Mouse (Mus musculus) testis, adult 2 months (tissue): Measurements from ENCODE around the gene Cadps. TPM values are rescaled to one million over a fixed set of nuclear protein-coding genes. Genes with fewer than 3 reads are reported as not detected.

Experiments
- H3K27ac ChIP-seq: fragments of 200-500 bp; 2 replicates; pipeline ENCODE4 v1.5.1; 2012; ENCODE audit warnings: low read depth, low read length; ENCODE audit not compliant: control insufficient read depth, insufficient read depth
- H3K27me3 ChIP-seq: fragments of 200-500 bp; 2 replicates; pipeline ENCODE4 v1.6.1; 2012; ENCODE audit warnings: mild to moderate bottlenecking, low read length, moderate library complexity; ENCODE audit not compliant: control insufficient read depth, insufficient read depth
- H3K36me3 ChIP-seq: fragments of 200-500 bp; 2 replicates; pipeline ENCODE4 v1.6.1; 2012; ENCODE audit warnings: mild to moderate bottlenecking, low read length; ENCODE audit not compliant: control insufficient read depth, insufficient read depth
- H3K4me1 ChIP-seq: fragments of 200-500 bp; 2 replicates; pipeline ENCODE4 v1.6.1; 2012; ENCODE audit warnings: low read length; ENCODE audit not compliant: control insufficient read depth, insufficient read depth
- H3K4me3 ChIP-seq: fragments of 200-500 bp; 2 replicates; pipeline ENCODE4 v1.5.1; 2012; ENCODE audit warnings: low read depth, mild to moderate bottlenecking, low read length, moderate library complexity, mixed read lengths; ENCODE audit not compliant: control insufficient read depth
- CTCF ChIP-seq: fragments of 200-500 bp; IDR thresholded peaks from 2 replicates; pipeline ENCODE4 v1.5.1; 2012; ENCODE audit warnings: low read depth, mild to moderate bottlenecking, inconsistent platforms, low read length, moderate library complexity; ENCODE audit not compliant: control insufficient read depth, insufficient read depth, insufficient replicate concordance
- POLR2A ChIP-seq: fragments of 200-500 bp; IDR thresholded peaks from 2 replicates; pipeline ENCODE4 v1.6.1; 2012; ENCODE audit warnings: low read depth, mild to moderate bottlenecking, inconsistent platforms, low read length, moderate library complexity; ENCODE audit not compliant: control insufficient read depth
- polyA plus RNA-seq: library from polyadenylated mRNA; depleted of rRNA; stranded (reverse); fragments of >200 nt; gene quantifications from 2 replicates; pipeline ENCODE4 v1.2.3, GENCODE M21; 2012; rRNA removed

Gene Cadps
- polyA plus RNA-seq: 1.5 TPM in 2 replicates

DNA sequence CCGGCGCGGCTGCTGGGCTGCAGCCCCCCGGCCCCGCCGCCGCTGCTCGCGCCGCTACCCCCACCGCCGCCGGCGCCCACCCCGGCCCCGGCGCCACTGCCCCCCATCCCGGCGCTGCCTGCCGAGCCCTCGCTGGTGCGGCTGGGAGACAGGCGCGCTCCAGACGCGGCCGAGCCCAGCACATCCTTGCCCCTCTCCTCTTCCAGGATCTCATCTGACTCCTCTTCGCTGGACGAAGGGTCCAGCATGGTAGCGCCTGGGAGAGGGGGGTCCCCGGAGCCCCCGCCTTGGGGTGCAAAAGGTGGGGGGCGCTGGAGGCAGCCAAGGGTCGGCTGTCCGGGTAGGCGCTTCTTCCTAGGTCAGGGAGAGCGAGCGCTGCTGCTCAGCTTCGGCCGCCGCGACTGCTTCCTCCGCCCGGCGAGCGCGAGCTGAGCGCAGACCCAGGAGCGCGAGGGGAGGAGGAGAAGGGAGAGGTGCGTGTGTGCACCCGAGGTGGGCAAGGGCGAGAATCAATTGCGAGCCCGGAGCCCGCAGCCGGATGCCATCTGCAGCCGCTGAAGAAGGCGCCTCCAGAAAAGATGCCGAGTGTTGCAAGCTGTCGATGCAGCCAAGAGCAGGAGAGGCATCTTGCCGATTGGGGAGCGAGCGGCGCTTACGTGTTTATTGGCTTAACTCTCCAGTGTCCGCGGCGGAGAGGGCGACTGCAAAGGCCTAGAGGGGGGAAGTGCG lies at the start of gene Cadps:
Gene Cadps, minus strand, starts transcription at position 589 of the 729 bp plus-strand sequence.
- Histone ChIP-seq H3K4me1 (peaks cover 9% of the 10 kb centered on the region), H3K27me3 (no peaks in the 10 kb centered on the region; the same call in 1 of the 2 replicates), H3K4me3 (peak within 1 kb of the TSS; percentile 60), H3K36me3 (no peaks in the 10 kb centered on the region), H3K27ac (no peak within 1 kb of the TSS)
- TF ChIP-seq CTCF: no peak

DNA sequence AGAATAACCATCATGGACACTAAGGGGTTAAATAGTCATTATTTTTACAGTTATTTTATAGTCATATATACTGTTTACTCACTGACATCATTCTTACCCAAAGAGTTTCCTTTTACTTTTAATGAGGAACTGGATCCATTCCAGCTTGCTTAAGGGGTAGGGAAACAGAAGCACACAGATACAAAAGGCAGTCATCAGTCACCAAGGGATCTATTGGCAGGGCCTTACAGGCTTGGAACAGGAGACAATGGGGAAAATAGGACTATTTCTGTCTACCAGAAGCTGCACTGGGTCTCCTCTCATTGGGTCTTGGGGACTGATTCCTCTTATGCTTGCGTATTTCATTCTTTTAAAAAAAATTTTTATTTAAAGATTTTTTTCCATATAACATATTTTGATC lies 46.7 kb upstream of the Cadps start:
- H3K27me3 ChIP-seq: no peaks in the 10 kb centered on the region
- H3K27ac ChIP-seq: no peak overlapping the region
- no peak overlapping the region for H3K4me3 ChIP-seq
- H3K36me3 ChIP-seq: no peaks in the 10 kb centered on the region
- no peaks in the 10 kb centered on the region for H3K4me1 ChIP-seq
- no peak for TF ChIP-seq CTCF
- no peak for TF ChIP-seq POLR2A

DNA sequence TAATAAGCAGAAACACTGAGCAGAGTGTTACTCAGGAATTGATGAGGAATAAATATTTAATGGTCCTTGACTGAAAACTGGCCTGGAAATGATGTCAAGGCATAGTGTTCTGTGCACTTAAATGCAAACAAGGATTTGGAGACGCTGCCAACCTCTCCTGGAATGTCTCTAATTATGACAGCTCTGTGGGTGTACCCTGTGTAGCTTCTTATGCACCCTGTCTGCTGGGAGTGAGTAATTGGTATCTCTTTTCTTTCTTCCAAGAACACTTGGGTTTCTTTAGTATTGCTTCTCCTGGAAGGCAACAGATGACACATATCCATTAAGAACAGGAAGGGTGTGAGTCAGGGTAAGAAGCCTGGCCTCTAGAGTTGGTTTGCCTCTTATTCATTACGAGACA lies 42.4 kb upstream of the Cadps start:
- H3K27ac ChIP-seq: no peak overlapping the region
- TF ChIP-seq POLR2A: no peak
- TF ChIP-seq CTCF: no peak
- no peaks in the 10 kb centered on the region for H3K4me1 ChIP-seq
- no peaks in the 10 kb centered on the region for H3K27me3 ChIP-seq
- no peaks in the 10 kb centered on the region for H3K36me3 ChIP-seq
- H3K4me3 ChIP-seq: no peak overlapping the region

- Histone ChIP-seq H3K4me3 (no peak overlapping the region), H3K4me1 (no peaks in the 10 kb centered on the region), H3K36me3 (no peaks in the 10 kb centered on the region), H3K27ac (no peak overlapping the region), H3K27me3 (no peaks in the 10 kb centered on the region)
- no peak for TF ChIP-seq POLR2A
- TF ChIP-seq CTCF: no peak
These were observed 21.0 kb upstream of the Cadps start for GRCm38 (mm10) chr14:12843860-12844259.

- no peak for TF ChIP-seq POLR2A
- no peak for TF ChIP-seq CTCF
- H3K4me3 ChIP-seq: no peak overlapping the region
These were observed 16.6 kb upstream of the Cadps start for GRCm38 (mm10) chr14:12839471-12839870.

GRCm38 (mm10) chr14:12838949-12839348 lies 16.1 kb upstream of the Cadps start:
- no peak for TF ChIP-seq CTCF
- TF ChIP-seq POLR2A: no peak

More at GRCm38 (mm10) chr14:12839471-12839870, 16.6 kb upstream of the Cadps start:
- Histone ChIP-seq H3K27ac (no peak overlapping the region), H3K36me3 (no peaks in the 10 kb centered on the region), H3K27me3 (no peaks in the 10 kb centered on the region), H3K4me1 (no peaks in the 10 kb centered on the region)

DNA sequence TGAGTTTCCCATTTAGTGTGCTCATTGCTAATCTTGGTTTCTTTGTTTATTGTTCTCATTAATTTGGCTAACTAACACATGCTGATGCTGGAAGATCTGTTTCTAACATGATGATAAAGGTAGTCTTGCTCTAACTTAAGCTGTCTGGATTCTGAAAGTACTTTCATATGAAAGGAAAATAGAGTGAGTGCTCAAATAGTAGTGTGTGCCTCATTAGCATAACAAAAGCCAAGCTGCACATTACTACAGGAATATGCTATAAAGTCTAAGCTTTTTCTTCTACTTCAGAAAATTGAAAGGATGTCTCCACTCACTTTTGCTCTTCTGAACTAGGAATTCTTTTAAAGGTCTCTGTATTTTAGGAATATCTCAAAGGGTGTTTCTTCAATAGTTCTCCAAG lies 15.4 kb upstream of the Cadps start:
- no peak overlapping the region for H3K27ac ChIP-seq
- H3K4me1 ChIP-seq: no peaks in the 10 kb centered on the region
- TF ChIP-seq POLR2A: no peak
- no peak for TF ChIP-seq CTCF
- H3K27me3 ChIP-seq: no peaks in the 10 kb centered on the region
- H3K4me3 ChIP-seq: no peak overlapping the region
- no peaks in the 10 kb centered on the region for H3K36me3 ChIP-seq

More at GRCm38 (mm10) chr14:12838949-12839348, 16.1 kb upstream of the Cadps start:
- Histone ChIP-seq H3K27me3 (no peaks in the 10 kb centered on the region), H3K4me3 (no peak overlapping the region), H3K27ac (no peak overlapping the region), H3K4me1 (no peaks in the 10 kb centered on the region), H3K36me3 (no peaks in the 10 kb centered on the region)
